Mouse (Mus musculus) gastrocnemius, postnatal 25 days (tissue): ENCODE data around the gene Itfg1. TPM values are rescaled to one million over a fixed set of nuclear protein-coding genes. Genes with fewer than 3 reads are reported as not detected.
"Not testable (repeated sequence)": the region's sequence is repeated elsewhere in the genome, so short reads cannot be mapped to it uniquely, and the experiment has no call there.

ENCODE experiments used
- DNase-seq: peaks from one replicate; pipeline ENCODE4 v3.0.0; 2022
- long read RNA-seq, 2 experiments: library from polyadenylated mRNA; stranded (forward); transcript quantifications; one replicate each; pipeline ENCODE4 v2.0.0; 2021
- total RNA-seq, 2 experiments: library from RNA; stranded (reverse); gene quantifications; 1 replicate in 1 of 2; 2 replicates in 1 of 2; pipeline ENCODE4 v1.2.3; 2021

Itfg1 gene
- total RNA-seq: 10 to 100 TPM; 32.7 to 34.1 TPM
- long read RNA-seq, experiment 1, transcript Itfg1-201 (18 exons, 3,306 nt): major isoform, 41 of 49 reads
- long read RNA-seq, experiment 1, partial matches to known transcripts: 0 of 49 reads
- long read RNA-seq, experiment 1, other reads (novel, unspliced or antisense): 8 of 49 reads
- long read RNA-seq, experiment 2, transcript Itfg1-201 (18 exons, 3,306 nt): major isoform, 72 of 85 reads
- long read RNA-seq, experiment 2, partial matches to known transcripts: 3 of 85 reads
- long read RNA-seq, experiment 2, other reads (novel, unspliced or antisense): 10 of 85 reads

DNA sequence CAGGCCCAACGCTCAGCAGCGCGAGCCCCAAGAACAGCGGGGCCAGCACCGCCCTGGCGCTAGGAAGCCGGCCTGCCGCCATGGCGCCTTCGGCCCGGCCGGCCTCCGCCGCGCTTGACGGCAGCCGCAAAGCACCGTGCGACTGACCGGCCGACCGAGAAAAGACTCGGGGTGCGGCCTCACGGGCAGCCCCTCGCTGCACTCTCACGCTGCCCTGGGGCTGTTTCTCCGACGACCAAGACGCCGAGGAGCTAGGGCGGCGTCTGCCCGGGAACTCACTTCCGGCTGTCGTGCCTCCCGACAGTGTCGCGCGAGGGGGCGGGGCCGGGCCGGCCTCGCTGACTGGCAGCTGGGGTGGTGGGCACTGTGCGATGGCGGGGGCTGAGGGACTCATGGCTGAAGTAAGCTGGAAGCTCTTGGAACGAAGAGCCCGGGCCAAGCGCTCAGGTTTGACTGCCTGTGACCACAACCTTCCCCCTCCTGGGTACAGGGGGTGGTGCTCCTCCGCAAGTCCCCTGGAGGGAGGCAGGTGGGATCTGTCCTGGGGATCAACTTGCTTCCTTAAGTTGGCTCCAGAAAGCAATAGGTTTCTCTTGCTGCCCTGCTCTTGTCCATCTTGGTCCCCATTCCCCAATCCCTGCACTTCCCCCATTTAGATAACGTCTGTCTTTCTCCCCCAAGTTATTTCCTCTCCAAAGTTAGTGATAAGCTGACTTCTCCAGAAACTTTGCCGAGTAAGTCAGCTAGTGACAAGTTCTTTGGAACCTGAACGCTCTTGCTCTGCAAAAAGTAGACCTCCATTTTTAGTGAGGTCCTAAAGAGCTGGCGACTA lies at the start of gene Itfg1, which contains the start of gene Phkb:
Gene Itfg1, minus strand, starts transcription at position 265 of the 832 bp plus-strand sequence.
Gene Phkb, plus strand, starts transcription at position 303 of the 832 bp plus-strand sequence.
- peak; percentile 90 for DNase-seq

DNA sequence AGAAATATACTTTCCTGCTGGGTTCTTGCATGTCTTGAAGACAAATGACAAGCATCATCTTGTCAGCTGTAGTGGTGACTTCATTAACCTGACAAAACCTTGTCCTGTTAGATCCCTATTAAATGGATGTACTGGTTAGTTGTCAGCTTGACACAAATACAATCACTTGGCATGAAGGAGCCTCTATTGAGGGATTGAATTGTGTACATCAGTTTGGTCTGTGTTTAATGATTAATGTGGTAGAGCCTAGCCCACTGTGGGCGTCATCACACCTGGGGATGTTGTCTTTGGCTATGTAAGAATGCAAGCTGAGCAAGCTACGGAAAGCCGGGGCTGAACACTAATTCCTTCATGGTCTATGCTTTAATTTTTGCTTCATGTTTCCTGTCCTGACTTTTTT lies 44.1 kb upstream of the Itfg1 start:
- no peak for DNase-seq

GRCm38 (mm10) chr8:85879624-85880023 lies 38.9 kb upstream of the Itfg1 start:
- DNase-seq: no peak

GRCm38 (mm10) chr8:85877976-85878375 lies 37.3 kb upstream of the Itfg1 start:
- DNase-seq: no peak

- no peak for DNase-seq
These were observed 30.9 kb upstream of the Itfg1 start for GRCm38 (mm10) chr8:85871660-85872059.

- DNase-seq: no peak
These were observed 21.7 kb upstream of the Itfg1 start for GRCm38 (mm10) chr8:85862381-85862780.

DNA sequence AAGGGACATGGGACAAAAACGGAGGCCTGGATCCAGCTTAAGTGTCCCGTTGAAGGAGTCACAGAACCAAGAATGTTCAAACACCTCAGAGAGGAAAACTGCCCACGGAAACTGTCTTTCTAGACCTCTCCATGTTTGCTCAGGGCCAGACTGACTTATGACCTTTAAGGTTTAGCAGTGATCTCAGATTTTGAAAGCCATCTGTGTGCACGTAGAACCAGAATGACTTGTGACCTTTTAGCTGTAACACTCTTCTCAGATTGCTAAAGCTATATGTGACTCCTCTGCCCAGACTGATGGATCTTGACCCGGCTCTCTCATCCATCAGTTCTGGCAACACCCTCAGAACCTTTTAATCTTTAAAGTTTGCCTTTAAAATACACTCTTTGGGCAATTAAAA lies 19.9 kb upstream of the Itfg1 start:
- DNase-seq: no peak

DNA sequence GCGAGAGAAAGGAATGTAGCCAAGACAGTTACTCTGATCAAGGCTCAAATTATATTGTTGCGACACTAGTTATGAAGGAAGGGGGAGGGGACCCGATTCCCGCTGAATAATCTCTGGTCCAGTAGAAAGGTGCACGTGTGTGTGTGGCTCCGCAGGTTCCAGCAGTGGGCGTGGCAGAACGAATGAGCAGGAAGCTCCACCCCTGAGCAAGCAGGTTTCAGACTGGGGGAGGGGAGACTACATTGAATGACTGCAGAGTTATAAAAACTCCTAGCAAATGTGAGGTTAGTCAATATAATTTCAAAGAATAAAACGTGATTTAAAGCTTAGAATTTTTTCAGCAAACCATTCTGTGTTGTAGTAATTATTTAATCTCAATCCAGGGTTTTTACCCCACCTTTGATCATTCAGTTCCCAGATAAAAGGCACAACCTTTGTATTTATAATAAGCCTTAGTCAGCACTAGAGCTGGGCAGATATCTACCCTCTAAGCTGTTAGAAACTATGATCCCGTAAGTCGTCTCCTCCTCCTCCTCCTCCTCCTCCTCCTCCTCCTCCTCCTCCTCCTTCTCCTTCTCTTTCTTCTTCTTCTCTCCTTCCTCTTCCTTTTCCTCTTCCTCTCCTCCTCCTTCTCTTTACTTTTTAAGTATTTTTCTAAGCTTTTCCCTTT lies 16.6 kb upstream of the Itfg1 start:
- not testable (repeated sequence) for DNase-seq

DNA sequence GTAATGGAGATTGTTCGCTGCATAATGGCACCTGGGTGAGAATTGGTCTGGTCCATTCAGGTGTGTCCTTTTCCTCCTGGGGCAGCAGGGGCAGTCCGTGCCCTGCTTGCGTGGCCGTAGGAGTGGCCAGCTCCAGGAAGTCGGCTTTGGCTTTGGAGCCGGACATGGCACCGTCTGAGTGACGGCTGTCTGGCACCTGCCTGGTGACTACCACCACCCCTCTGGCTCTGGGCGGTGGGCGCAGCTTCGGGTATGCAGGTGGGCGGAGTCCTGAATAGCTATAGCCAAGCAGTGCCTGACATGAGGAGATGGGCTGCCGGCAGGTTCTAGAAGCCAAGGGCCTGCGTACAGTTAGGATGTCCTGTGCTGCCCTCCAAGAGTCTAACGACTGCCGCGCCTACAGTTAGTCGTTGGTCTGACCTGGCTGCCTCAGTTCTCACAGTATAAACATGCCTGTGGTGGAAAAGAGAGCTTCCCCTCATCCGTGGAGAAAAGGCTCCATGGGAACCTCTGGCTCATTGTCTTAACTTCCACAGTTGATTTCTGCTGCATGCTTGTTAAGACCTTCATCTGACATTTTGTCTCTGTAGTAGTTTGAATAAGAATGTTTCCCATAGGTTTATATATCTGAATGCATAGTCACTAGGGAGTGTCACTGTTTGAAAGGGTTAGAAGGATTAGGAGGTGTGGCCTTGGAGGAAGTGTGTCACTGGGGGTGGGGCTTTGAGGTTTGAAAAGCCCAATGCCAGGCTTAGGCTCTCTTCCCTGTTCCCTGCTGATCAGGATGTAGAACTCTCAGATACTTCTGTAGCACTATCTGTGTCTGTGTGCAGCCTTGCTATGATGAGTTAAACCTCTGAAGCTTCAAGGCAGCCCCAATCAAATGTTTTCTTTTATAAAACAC lies 13.8 kb upstream of the Itfg1 start:
- no peak for DNase-seq

- no peak for DNase-seq
These were observed 5.2 kb upstream of the Itfg1 start for GRCm38 (mm10) chr8:85845887-85846286.

GRCm38 (mm10) chr8:85841489-85841795 lies 721 bp upstream of the Itfg1 start:
- no peak for DNase-seq

- DNase-seq: no peak
These were observed 635 bp downstream of the Itfg1 start for GRCm38 (mm10) chr8:85839916-85840656.

- no peak for DNase-seq
These were observed 27.1 kb downstream of the Itfg1 start for GRCm38 (mm10) chr8:85813621-85814020.

GRCm38 (mm10) chr8:85801408-85801807 lies 39.3 kb downstream of the Itfg1 start:
- DNase-seq: no peak

DNA sequence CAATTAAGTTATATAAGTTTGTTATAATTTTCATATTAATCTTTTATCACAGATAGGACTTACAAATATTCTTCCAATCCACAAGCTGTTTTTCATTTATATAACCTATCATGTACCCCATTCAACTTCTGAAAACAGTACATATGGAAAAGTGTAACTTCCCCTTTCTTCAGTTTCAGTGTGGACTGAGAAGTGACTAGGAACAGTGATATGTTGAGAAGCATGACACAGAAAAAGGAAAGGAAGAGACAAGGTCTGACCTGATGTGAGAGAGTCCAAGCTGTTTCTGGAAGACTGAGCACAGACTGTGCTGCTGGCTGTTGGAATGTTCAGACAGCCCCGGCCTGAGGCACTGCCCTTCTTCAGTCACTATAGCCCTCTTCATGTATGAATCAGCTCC lies 40.6 kb downstream of the Itfg1 start:
- DNase-seq: no peak

- DNase-seq: not testable (repeated sequence)
These were observed 44.3 kb downstream of the Itfg1 start for GRCm38 (mm10) chr8:85796392-85796791.

DNA sequence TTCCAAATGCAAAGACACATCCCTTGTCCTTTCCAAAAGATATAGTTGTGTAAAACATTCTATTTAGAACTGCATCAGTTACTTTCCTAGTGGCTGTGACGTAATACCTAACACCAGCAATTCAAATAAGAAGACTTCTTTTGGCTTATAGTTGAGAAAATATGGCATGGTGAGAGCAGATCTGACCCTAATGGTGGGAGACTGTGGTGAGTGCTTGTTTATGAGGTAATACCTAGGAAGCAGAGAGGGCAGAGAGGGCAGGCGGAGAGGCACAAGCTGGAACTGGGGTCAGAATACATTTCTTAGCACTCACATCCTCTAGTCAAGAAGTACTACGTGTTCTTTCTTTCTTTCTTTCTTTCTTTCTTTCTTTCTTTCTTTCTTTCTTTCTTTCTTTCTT lies 52.4 kb downstream of the Itfg1 start:
- DNase-seq: no peak

GRCm38 (mm10) chr8:85787909-85788308 lies 52.8 kb downstream of the Itfg1 start:
- no peak for DNase-seq

DNA sequence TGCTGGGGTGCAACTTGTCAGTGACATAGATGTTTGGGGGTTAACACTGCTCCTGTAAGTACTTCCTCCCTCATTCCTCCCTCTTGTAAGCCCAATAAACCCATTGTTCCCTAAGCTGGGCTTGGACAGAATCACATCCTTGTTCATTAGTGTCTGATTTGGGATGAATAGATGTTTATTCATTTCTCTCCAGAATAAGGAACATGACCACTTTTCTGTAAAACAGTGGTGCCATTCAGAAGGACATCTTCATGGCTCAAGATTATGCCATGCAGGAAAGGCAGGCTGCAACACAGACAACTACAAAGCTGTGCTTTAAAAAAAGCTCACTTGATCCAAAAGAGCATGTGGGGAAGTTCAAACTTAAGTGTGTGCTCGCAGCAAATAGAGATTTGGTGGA lies 55.2 kb downstream of the Itfg1 start:
- no peak for DNase-seq

GRCm38 (mm10) chr8:85783871-85784270 lies 56.9 kb downstream of the Itfg1 start:
- DNase-seq: no peak

DNA sequence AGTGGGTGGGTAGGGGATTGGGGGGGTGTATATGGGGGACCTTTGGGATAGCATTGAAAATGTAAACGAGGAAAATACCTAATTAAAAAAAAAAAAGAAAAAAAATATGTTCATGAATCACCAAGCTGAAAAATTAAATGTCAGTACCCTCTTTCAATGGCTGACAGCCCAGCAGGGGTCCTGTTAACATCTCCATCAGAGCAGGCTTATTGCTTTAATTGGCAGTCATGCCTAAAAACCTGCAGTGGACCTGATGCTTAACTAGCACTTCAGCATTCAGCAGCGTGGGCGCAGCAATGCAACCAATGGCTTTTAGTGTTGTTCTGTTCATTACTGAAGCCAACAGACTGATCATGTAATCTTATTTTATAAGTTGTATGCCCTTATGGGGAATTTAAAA lies 60.6 kb downstream of the Itfg1 start:
- DNase-seq: no peak
